Mouse (Mus musculus): ENCODE data around the gene Pgf.

Pgf gene

GRCm38 (mm10) chr12:85124751-85125150, 52.8 kb downstream of the Pgf start:
- DNase-seq (ENCODE audit: extremely low spot score), result no peak

- no peak for DNase-seq (ENCODE audit: extremely low spot score)
These were observed 53.9 kb downstream of the Pgf start for GRCm38 (mm10) chr12:85123645-85124044.

- DNase-seq (ENCODE audit: extremely low spot score), result no peak
These were observed 54.5 kb downstream of the Pgf start for GRCm38 (mm10) chr12:85123108-85123530.

- no peak for DNase-seq (ENCODE audit: extremely low spot score)
These were observed 55.7 kb downstream of the Pgf start for GRCm38 (mm10) chr12:85121806-85122459.
